Mouse (Mus musculus): ENCODE measurements at regions not wholly inside any gene's neighbourhood (a gene's known extent, or its start where the extent isn't known, plus 50 kb on each side); places are given as distances from the start of the nearest gene placed in this dataset.

DNA sequence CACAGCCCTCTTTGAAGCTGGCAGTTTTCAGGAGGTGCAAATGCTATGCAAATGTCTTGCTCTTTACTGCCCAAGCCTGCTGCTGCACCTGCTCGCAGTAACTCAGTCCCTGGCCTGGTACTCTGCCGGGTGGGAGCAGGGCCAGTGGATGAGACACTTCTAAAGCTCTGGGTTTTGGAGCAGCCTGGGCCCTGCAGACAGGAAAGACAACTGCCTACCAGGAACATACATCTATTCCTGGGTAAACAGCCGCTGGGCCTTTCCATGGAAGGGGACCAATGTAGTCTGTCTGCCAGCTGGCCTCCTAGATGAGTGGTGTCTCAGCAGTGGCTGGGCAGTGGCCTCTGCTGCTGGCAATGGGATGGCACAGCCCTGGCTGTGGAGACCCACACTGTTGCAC is 326.5 kb downstream of the Ptpru start:
- TF ChIP-seq POLR2A (IDR thresholded peaks at IDR 0.05; ENCODE audit: insufficient read depth, low read length), result no peak
- no peak for TF ChIP-seq EP300 (IDR thresholded peaks at IDR 0.05; ENCODE audit: insufficient read depth, low read depth, low read length)
- no peak for TF ChIP-seq CTCF (IDR thresholded peaks at IDR 0.05; ENCODE audit: low read depth, low read length)

Measured in ES-Bruce4 (cell line).